Mouse (Mus musculus) hindbrain, embryonic 11.5 days (tissue): ENCODE results near the gene Kdelr2. TPM values are rescaled to one million over a fixed set of nuclear protein-coding genes. Genes with fewer than 3 reads are reported as not detected.

ENCODE experiments used
- ATAC-seq: fragments of 200-750 bp; cut with Nextera tagmentation; 2 replicates; pipeline ENCODE4 v1.8.0; 2017; ENCODE audit warnings: mild to moderate bottlenecking, moderate TSS enrichment, moderate library complexity; ENCODE audit not compliant: low FRiP score
- DNase-seq: peaks from one replicate; pipeline ENCODE4 v3.0.0-alpha.2; 2015; ENCODE audit warnings: low spot score
- H3K27ac ChIP-seq: fragments of 300-500 bp; sonication (generic); 2 replicates; pipeline ENCODE4 v1.5.1; 2014; ENCODE audit warnings: mild to moderate bottlenecking, low read depth, low read length
- H3K27me3 ChIP-seq: fragments of 300-500 bp; sonication (generic); 2 replicates; pipeline ENCODE4 v1.6.1; 2014; ENCODE audit warnings: mild to moderate bottlenecking, low read length, moderate library complexity, mixed read lengths; ENCODE audit not compliant: control insufficient read depth, insufficient read depth
- H3K36me3 ChIP-seq: fragments of 300-500 bp; sonication (generic); 2 replicates; pipeline ENCODE4 v1.6.1; 2014; ENCODE audit warnings: mild to moderate bottlenecking, low read length, moderate library complexity, mixed read lengths; ENCODE audit not compliant: control insufficient read depth, insufficient read depth
- H3K4me1 ChIP-seq: fragments of 300-500 bp; sonication (generic); replicated peaks from 2 replicates; pipeline ENCODE4 v1.6.1; 2014; ENCODE audit warnings: low read length, mixed read lengths; ENCODE audit not compliant: control insufficient read depth, insufficient read depth
- H3K4me2 ChIP-seq: fragments of 300-500 bp; sonication (generic); replicated peaks from 2 replicates; pipeline ENCODE4 v1.6.1; 2014; ENCODE audit warnings: mild to moderate bottlenecking, low read depth, low read length
- H3K4me3 ChIP-seq: fragments of 300-500 bp; sonication (generic); 2 replicates; pipeline ENCODE4 v1.5.1; 2014; ENCODE audit warnings: low read depth, low read length
- H3K9ac ChIP-seq: fragments of 300-500 bp; sonication (generic); 2 replicates; pipeline ENCODE4 v1.6.1; 2014; ENCODE audit warnings: low read depth, low read length
- H3K9me3 ChIP-seq: fragments of 300-500 bp; sonication (generic); 2 replicates; pipeline ENCODE4 v1.6.1; 2016; ENCODE audit warnings: low read length; ENCODE audit not compliant: control insufficient read depth
- WGBS: fragments of 180-500 bp; shearing (Covaris S2); extraction: QIAGEN DNeasy Blood & Tissue Kit; methylation state at CpG from one replicate; pipeline ENCODE4 v1.1.7; 2014; 5-methylcytosine and 5-hydroxymethylcytosine counted together
- polyA plus RNA-seq: library from polyadenylated mRNA; unstranded; fragments of >200 nt; fragmentation: Nextera tagmentation; extraction: Ambion mirVana; gene quantifications from 2 replicates; pipeline ENCODE4 v1.2.1, GENCODE M21; 2014

Kdelr2 gene
- polyA plus RNA-seq, 1 experiment from 2014 or later: 202 TPM

GRCm38 (mm10) chr5:143363678-143364615 is 39.7 kb upstream of the Kdelr2 start:
- H3K27me3 ChIP-seq: peaks cover 11% of the 10 kb centered on the region
- H3K36me3 ChIP-seq: no peaks in the 10 kb centered on the region
- peak overlapping the region; percentile 48 for H3K4me3 ChIP-seq
- H3K4me2 ChIP-seq: peak overlapping the region; percentile 96
- DNase-seq: peak; percentile 75
- H3K9ac ChIP-seq: peak overlapping the region; percentile 65
- ATAC-seq: peak; percentile 84
- WGBS: under 1% methylated on average over 47 of the region's 47 CpGs
- no peaks in the 10 kb centered on the region for H3K9me3 ChIP-seq
- H3K4me1 ChIP-seq: peaks cover 7% of the 10 kb centered on the region
- H3K27ac ChIP-seq: no peak overlapping the region

- Histone ChIP-seq H3K9me3 (no peaks in the 10 kb centered on the region), H3K36me3 (no peaks in the 10 kb centered on the region), H3K4me3 (no peak overlapping the region), H3K4me2 (no peak overlapping the region), H3K4me1 (peaks cover 12% of the 10 kb centered on the region), H3K9ac (no peak overlapping the region), H3K27ac (no peak overlapping the region), H3K27me3 (peaks cover 51% of the 10 kb centered on the region)
- DNase-seq (no peak), ATAC-seq (no peak)
- WGBS: 76% methylated on average over 3 of the region's 3 CpGs
Observed at GRCm38 (mm10) chr5:143367931-143368330, 35.7 kb upstream of the Kdelr2 start.

GRCm38 (mm10) chr5:143369611-143370255 is 33.9 kb upstream of the Kdelr2 start:
- DNase-seq (peak; percentile 28), ATAC-seq (no peak)
- no peak overlapping the region for H3K9ac ChIP-seq
- H3K9me3 ChIP-seq: no peaks in the 10 kb centered on the region
- H3K27me3 ChIP-seq: peaks cover 68% of the 10 kb centered on the region
- H3K4me1 ChIP-seq: peaks cover 5% of the 10 kb centered on the region
- H3K4me3 ChIP-seq: 0 out of 2 replicates have a peak overlapping the region, but pooled peaks have one; percentile 15
- H3K36me3 ChIP-seq: no peaks in the 10 kb centered on the region
- peak overlapping the region; percentile 34 for H3K4me2 ChIP-seq
- H3K27ac ChIP-seq: no peak overlapping the region
- WGBS: 2% methylated on average over 36 of the region's 36 CpGs

- Histone ChIP-seq H3K9me3 (no peaks in the 10 kb centered on the region), H3K27ac (no peak overlapping the region), H3K4me3 (no peak overlapping the region), H3K27me3 (peaks cover 72% of the 10 kb centered on the region), H3K4me1 (peaks cover 5% of the 10 kb centered on the region), H3K4me2 (no peak overlapping the region; the same call in 1 of the 2 replicates), H3K36me3 (no peaks in the 10 kb centered on the region), H3K9ac (no peak overlapping the region)
- no peak for ATAC-seq
- DNase-seq: no peak
- WGBS: 29% methylated on average over 17 of the region's 17 CpGs
Observed at GRCm38 (mm10) chr5:143370416-143371145, 33.1 kb upstream of the Kdelr2 start.

GRCm38 (mm10) chr5:143371146-143371510 is 32.5 kb upstream of the Kdelr2 start:
- Histone ChIP-seq H3K36me3 (no peaks in the 10 kb centered on the region), H3K27ac (no peak overlapping the region), H3K9me3 (no peaks in the 10 kb centered on the region), H3K4me2 (no peak overlapping the region), H3K9ac (no peak overlapping the region), H3K4me1 (peaks cover 5% of the 10 kb centered on the region), H3K27me3 (peaks cover 72% of the 10 kb centered on the region), H3K4me3 (no peak overlapping the region)
- DNase-seq (no peak), ATAC-seq (no peak)
- WGBS: 41% methylated on average over 4 of the region's 4 CpGs

GRCm38 (mm10) chr5:143372818-143373217 is 30.8 kb upstream of the Kdelr2 start:
- no peak for ATAC-seq
- peak; percentile 56 for DNase-seq
- H3K9me3 ChIP-seq: no peaks in the 10 kb centered on the region
- peaks cover 72% of the 10 kb centered on the region for H3K27me3 ChIP-seq
- H3K27ac ChIP-seq: no peak overlapping the region
- peak overlapping the region; percentile 4; the same call in 1 of the 2 replicates for H3K9ac ChIP-seq
- H3K36me3 ChIP-seq: no peaks in the 10 kb centered on the region
- H3K4me2 ChIP-seq: peak overlapping the region; percentile 37
- peak overlapping the region; percentile 20; the same call in 1 of the 2 replicates for H3K4me3 ChIP-seq
- WGBS: 3% methylated on average over 35 of the region's 35 CpGs
- H3K4me1 ChIP-seq: peaks cover 5% of the 10 kb centered on the region

- no peaks in the 10 kb centered on the region for H3K9me3 ChIP-seq
- H3K27ac ChIP-seq: no peak overlapping the region
- no peaks in the 10 kb centered on the region for H3K36me3 ChIP-seq
- no peak overlapping the region for H3K4me3 ChIP-seq
- no peak overlapping the region for H3K4me2 ChIP-seq
- peaks cover 48% of the 10 kb centered on the region for H3K27me3 ChIP-seq
- H3K4me1 ChIP-seq: no peaks in the 10 kb centered on the region; the same call in 1 of the 2 replicates
- DNase-seq: peak; percentile 85
- 10% methylated on average over 21 of the region's 21 CpGs for WGBS
- H3K9ac ChIP-seq: no peak overlapping the region
- ATAC-seq: no peak
Observed at GRCm38 (mm10) chr5:143375242-143375641, 28.4 kb upstream of the Kdelr2 start.

- Histone ChIP-seq H3K4me1 (no peaks in the 10 kb centered on the region; the same call in 1 of the 2 replicates), H3K4me3 (no peak overlapping the region), H3K36me3 (no peaks in the 10 kb centered on the region), H3K4me2 (no peak overlapping the region), H3K27ac (no peak overlapping the region), H3K27me3 (peaks cover 39% of the 10 kb centered on the region), H3K9me3 (no peaks in the 10 kb centered on the region), H3K9ac (no peak overlapping the region)
- 83% methylated on average over 4 of the region's 4 CpGs for WGBS
- no peak for ATAC-seq
- no peak for DNase-seq
Observed at GRCm38 (mm10) chr5:143376156-143376555, 27.5 kb upstream of the Kdelr2 start.
